Mouse (Mus musculus) lung, adult 18-20 months (tissue): ENCODE data around the gene Lcn5.

ENCODE experiments used
- DNase-seq, 2 experiments: peaks; one replicate each; pipeline ENCODE4 v3.0.0; 2022; ENCODE audit warnings: mixed read lengths in 2 of 2

Lcn5 gene

GRCm38 (mm10) chr2:25657652-25658051, at the start of gene Lcn5:
TSS of gene Lcn5 (plus strand) at chr2:25657952.
- DNase-seq, result no peak

- DNase-seq, result no peak
These were observed 49.1 kb upstream of the Lcn5 start for GRCm38 (mm10) chr2:25608671-25609070.

GRCm38 (mm10) chr2:25616398-25616797, 41.4 kb upstream of the Lcn5 start:
- DNase-seq, result no peak

GRCm38 (mm10) chr2:25617578-25617977, 40.2 kb upstream of the Lcn5 start, which contains the start of gene Ccdc183:
TSS of gene Ccdc183 (minus strand) at chr2:25617678.
- DNase-seq, result no peak

- DNase-seq, result no peak
These were observed 37.4 kb upstream of the Lcn5 start for GRCm38 (mm10) chr2:25620386-25620785.

- DNase-seq, result no peak
These were observed 36.9 kb upstream of the Lcn5 start for GRCm38 (mm10) chr2:25620852-25621228.

GRCm38 (mm10) chr2:25621229-25622200, 36.2 kb upstream of the Lcn5 start, which contains the start of gene Tmem141:
TSS of gene Tmem141 (minus strand) at chr2:25622005.
- DNase-seq, result peak; percentile 93 to 96

- no peak for DNase-seq
These were observed 31.8 kb upstream of the Lcn5 start for GRCm38 (mm10) chr2:25625986-25626385.

- no peak for DNase-seq
These were observed 29.9 kb upstream of the Lcn5 start, which contains the start of gene Fcna for GRCm38 (mm10) chr2:25627811-25628210. TSS of gene Fcna (minus strand) at chr2:25628030.

GRCm38 (mm10) chr2:25628738-25629137, 29.0 kb upstream of the Lcn5 start:
- no peak for DNase-seq

GRCm38 (mm10) chr2:25633616-25634015, 24.1 kb upstream of the Lcn5 start:
- no peak for DNase-seq

GRCm38 (mm10) chr2:25634046-25634445, 23.7 kb upstream of the Lcn5 start:
- DNase-seq, result no peak

GRCm38 (mm10) chr2:25639890-25640289, 17.9 kb upstream of the Lcn5 start:
- DNase-seq, result peak; percentile 14 to 15

GRCm38 (mm10) chr2:25652902-25653301, 4.8 kb upstream of the Lcn5 start, which contains the start of gene Lcn8:
TSS of gene Lcn8 (plus strand) at chr2:25653120.
- DNase-seq, result peak in 1 of 2 experiments; percentile 9

GRCm38 (mm10) chr2:25654502-25654901, 3.2 kb upstream of the Lcn5 start:
- no peak for DNase-seq

GRCm38 (mm10) chr2:25656691-25657090, 1.1 kb upstream of the Lcn5 start:
- peak; percentile 12 to 32 for DNase-seq

- DNase-seq, result no peak
These were observed 506 bp upstream of the Lcn5 start for GRCm38 (mm10) chr2:25657246-25657645.

GRCm38 (mm10) chr2:25660279-25660678, 2.5 kb downstream of the Lcn5 start:
- DNase-seq, result no peak

- DNase-seq, result no peak
These were observed 3.7 kb downstream of the Lcn5 start for GRCm38 (mm10) chr2:25661245-25661970.

- peak; percentile 18 to 27 for DNase-seq
These were observed 5.8 kb downstream of the Lcn5 start for GRCm38 (mm10) chr2:25663511-25663910.

- DNase-seq, result no peak
These were observed 6.4 kb downstream of the Lcn5 start for GRCm38 (mm10) chr2:25664125-25664524.

- no peak for DNase-seq
These were observed 8.8 kb downstream of the Lcn5 start for GRCm38 (mm10) chr2:25666516-25666915.

GRCm38 (mm10) chr2:25676486-25676885, 18.7 kb downstream of the Lcn5 start, which contains the start of gene Lcn6:
TSS of gene Lcn6 (plus strand) at chr2:25676786.
- no peak for DNase-seq
